Mouse (Mus musculus) forebrain, embryonic 10.5 days (tissue): ENCODE measurements around the gene Tsc22d1. TPM values are rescaled to one million over a fixed set of nuclear protein-coding genes. Genes with fewer than 3 reads are reported as not detected.

Source experiments
- DNase-seq: peaks from one replicate; pipeline ENCODE4 v3.0.0-alpha.2; 2017; ENCODE audit warnings: low spot score; ENCODE audit errors: extremely low spot score
- H3K27ac ChIP-seq: fragments of 300-500 bp; sonication (generic); 2 replicates; pipeline ENCODE4 v1.5.1; 2016; ENCODE audit warnings: mild to moderate bottlenecking
- H3K27me3 ChIP-seq: fragments of 300-500 bp; sonication (generic); 2 replicates; pipeline ENCODE4 v1.6.1; 2016; ENCODE audit warnings: mild to moderate bottlenecking; ENCODE audit not compliant: poor library complexity, severe bottlenecking
- H3K36me3 ChIP-seq: fragments of 300-500 bp; sonication (generic); replicated peaks from 2 replicates; pipeline ENCODE4 v1.6.1; 2016; ENCODE audit warnings: mild to moderate bottlenecking, moderate library complexity
- H3K4me1 ChIP-seq: fragments of 300-500 bp; sonication (generic); 2 replicates; pipeline ENCODE4 v1.6.1; 2016
- H3K4me3 ChIP-seq: fragments of 300-500 bp; sonication (generic); 2 replicates; pipeline ENCODE4 v1.5.1; 2016; ENCODE audit warnings: mild to moderate bottlenecking, moderate library complexity
- H3K9me3 ChIP-seq: fragments of 300-500 bp; sonication (generic); 2 replicates; pipeline ENCODE4 v1.6.1; 2016; ENCODE audit warnings: mild to moderate bottlenecking, moderate library complexity
- WGBS: fragments of 180-500 bp; shearing (Covaris S2); methylation state at CpG from one replicate; pipeline ENCODE4 v1.1.7; 2016; 5-methylcytosine and 5-hydroxymethylcytosine counted together
- polyA plus RNA-seq: library from polyadenylated mRNA; unstranded; fragments of >200 nt; fragmentation: Nextera tagmentation; extraction: Ambion mirVana; gene quantifications from 2 replicates; pipeline ENCODE4 v1.2.1, GENCODE M21; 2016

The Tsc22d1 gene
- polyA plus RNA-seq, 1 experiment from 2014 or later, result 273 TPM

DNA sequence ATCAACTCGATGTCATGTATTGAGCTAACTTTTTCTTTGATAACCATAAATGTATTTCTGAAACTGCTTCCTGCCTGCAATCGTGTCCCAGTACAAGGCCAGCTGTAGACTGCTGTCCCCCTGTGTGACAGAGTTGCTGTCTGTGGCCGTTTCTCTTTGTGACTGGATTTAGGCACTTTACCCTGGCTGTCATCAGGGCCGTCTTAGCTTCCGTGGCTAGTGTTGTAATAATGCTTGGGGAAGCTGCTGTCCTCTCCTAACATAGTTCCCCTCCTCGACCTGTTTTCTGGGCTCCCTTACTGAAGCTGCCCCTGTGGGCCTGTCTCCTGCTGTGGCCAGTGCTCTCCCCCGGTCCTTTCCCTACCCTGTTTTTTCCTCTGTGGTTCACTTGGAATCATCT is 83.4 kb downstream of the Tsc22d1 start:
- DNase-seq, result no peak
- Histone ChIP-seq H3K9me3 (no peaks in the 10 kb centered on the region), H3K4me3 (no peak overlapping the region), H3K36me3 (peaks cover 14% of the 10 kb centered on the region), H3K27me3 (no peaks in the 10 kb centered on the region), H3K4me1 (peaks cover 36% of the 10 kb centered on the region), H3K27ac (no peak overlapping the region)
- 82% methylated on average over 7 of the region's 7 CpGs for WGBS

- 0 out of 2 replicates have a peak, but pooled peaks cover 2% of the 10 kb centered on the region for H3K36me3 ChIP-seq
- H3K9me3 ChIP-seq, result no peaks in the 10 kb centered on the region
- H3K27ac ChIP-seq, result no peak overlapping the region
- no peak overlapping the region for H3K4me3 ChIP-seq
- 89% methylated on average over 6 of the region's 6 CpGs for WGBS
- H3K4me1 ChIP-seq, result peaks cover 45% of the 10 kb centered on the region
- no peak for DNase-seq
- no peaks in the 10 kb centered on the region for H3K27me3 ChIP-seq
Measured at GRCm38 (mm10) chr14:76499492-76499891, 84.7 kb downstream of the Tsc22d1 start.

DNA sequence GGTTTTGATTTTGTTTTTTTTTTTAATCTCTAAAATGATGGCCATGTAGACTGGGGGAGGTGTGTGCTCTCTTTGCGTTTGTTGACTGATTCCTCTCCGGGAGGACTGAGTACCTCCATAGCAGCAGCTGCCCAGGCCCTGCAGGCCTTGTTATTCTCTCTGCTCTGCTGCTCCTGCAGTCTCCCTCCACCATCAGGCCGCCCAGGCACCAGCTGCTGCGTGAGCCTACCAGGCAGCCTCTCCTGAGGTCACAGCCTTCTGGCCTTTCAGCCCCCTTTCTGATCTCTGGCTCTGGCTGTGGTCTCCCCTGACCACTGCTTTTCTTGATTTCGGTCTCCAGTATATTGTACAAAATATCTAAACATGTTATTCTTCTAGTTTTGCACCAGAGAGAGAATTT is 85.3 kb downstream of the Tsc22d1 start:
- 0 out of 2 replicates have a peak, but pooled peaks cover 2% of the 10 kb centered on the region for H3K36me3 ChIP-seq
- H3K27me3 ChIP-seq, result no peaks in the 10 kb centered on the region
- no peak overlapping the region for H3K27ac ChIP-seq
- H3K4me1 ChIP-seq, result peaks cover 39% of the 10 kb centered on the region
- 38% methylated on average over 5 of the region's 5 CpGs for WGBS
- H3K4me3 ChIP-seq, result no peak overlapping the region
- no peak for DNase-seq
- no peaks in the 10 kb centered on the region for H3K9me3 ChIP-seq

GRCm38 (mm10) chr14:76503231-76503851 is 88.6 kb downstream of the Tsc22d1 start:
- H3K36me3 ChIP-seq, result peaks cover 22% of the 10 kb centered on the region
- H3K4me3 ChIP-seq, result peak overlapping the region; percentile 76
- H3K4me1 ChIP-seq, result peaks cover 44% of the 10 kb centered on the region
- WGBS, result 8% methylated on average over 13 of the region's 13 CpGs
- DNase-seq, result no peak
- no peaks in the 10 kb centered on the region for H3K9me3 ChIP-seq
- peak overlapping the region; percentile 100 for H3K27ac ChIP-seq
- no peaks in the 10 kb centered on the region for H3K27me3 ChIP-seq

GRCm38 (mm10) chr14:76504121-76504737 is 89.5 kb downstream of the Tsc22d1 start:
- no peaks in the 10 kb centered on the region for H3K9me3 ChIP-seq
- peak; percentile 91 for DNase-seq
- H3K4me3 ChIP-seq, result peak overlapping the region; percentile 76
- H3K27ac ChIP-seq, result peak overlapping the region; percentile 100
- H3K36me3 ChIP-seq, result peaks cover 29% of the 10 kb centered on the region
- peaks cover 44% of the 10 kb centered on the region for H3K4me1 ChIP-seq
- H3K27me3 ChIP-seq, result no peaks in the 10 kb centered on the region
- under 1% methylated on average over 52 of the region's 52 CpGs for whole genome bisulfite sequencing

- H3K36me3 ChIP-seq, result peaks cover 38% of the 10 kb centered on the region
- 2% methylated on average over 10 of the region's 10 CpGs for WGBS
- H3K9me3 ChIP-seq, result no peaks in the 10 kb centered on the region
- no peaks in the 10 kb centered on the region for H3K27me3 ChIP-seq
- H3K27ac ChIP-seq, result peak overlapping the region; percentile 100
- peaks cover 36% of the 10 kb centered on the region for H3K4me1 ChIP-seq
- no peak for DNase-seq
- H3K4me3 ChIP-seq, result peak overlapping the region; percentile 76
Measured at GRCm38 (mm10) chr14:76505101-76505438, 90.3 kb downstream of the Tsc22d1 start.

DNA sequence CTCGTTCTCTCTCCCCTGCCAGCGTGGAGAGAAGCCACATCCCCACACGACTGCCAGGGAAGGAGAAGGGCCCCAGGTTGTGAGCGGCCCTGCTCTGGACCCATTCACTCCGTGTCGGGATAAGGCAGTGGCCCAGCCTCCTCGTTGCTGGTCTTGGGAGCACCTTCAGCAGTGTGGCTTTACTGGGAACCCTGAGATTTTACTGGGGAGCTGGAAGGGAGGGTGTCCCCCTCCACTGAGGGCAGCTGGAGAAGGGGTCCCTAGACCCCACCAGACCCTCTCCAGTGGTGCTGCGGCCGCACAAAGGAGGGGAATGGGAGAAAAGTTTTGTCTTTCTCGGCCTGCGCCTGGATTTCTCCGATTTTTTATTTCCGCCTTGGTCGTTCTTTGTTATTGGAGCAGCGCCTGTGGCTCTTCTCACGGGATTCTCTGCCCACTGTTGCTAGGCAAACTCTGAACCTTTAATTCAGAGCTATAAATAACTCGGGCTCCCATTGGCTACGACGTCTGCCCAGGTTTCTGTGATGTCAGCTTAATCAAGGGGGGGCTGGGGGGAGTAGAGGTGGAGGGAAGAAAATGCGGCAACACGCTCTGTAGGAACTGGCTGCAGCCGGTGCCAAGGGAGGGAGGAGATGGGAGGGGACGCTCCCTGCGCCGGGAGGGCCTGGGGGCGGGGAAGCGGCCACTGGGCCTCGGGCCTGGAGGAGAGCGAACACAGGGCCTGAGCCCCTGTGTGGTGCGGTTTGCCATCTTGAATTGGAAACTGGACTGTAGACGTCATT is 90.9 kb downstream of the Tsc22d1 start:
- Histone ChIP-seq H3K27me3 (no peaks in the 10 kb centered on the region), H3K4me1 (peaks cover 30% of the 10 kb centered on the region), H3K27ac (peak overlapping the region; percentile 100), H3K4me3 (peak overlapping the region; percentile 76), H3K9me3 (no peaks in the 10 kb centered on the region), H3K36me3 (peaks cover 43% of the 10 kb centered on the region)
- under 1% methylated on average over 31 of the region's 31 CpGs for WGBS
- peak; percentile 94 for DNase-seq

GRCm38 (mm10) chr14:76506425-76507205 is 91.9 kb downstream of the Tsc22d1 start:
- no peak for DNase-seq
- WGBS, result 59% methylated on average over 27 of the region's 27 CpGs
- peak overlapping the region; percentile 100 for H3K27ac ChIP-seq
- no peaks in the 10 kb centered on the region for H3K27me3 ChIP-seq
- no peaks in the 10 kb centered on the region for H3K9me3 ChIP-seq
- peak overlapping the region; percentile 76 for H3K4me3 ChIP-seq
- H3K4me1 ChIP-seq, result peaks cover 30% of the 10 kb centered on the region
- H3K36me3 ChIP-seq, result peaks cover 43% of the 10 kb centered on the region

- H3K27ac ChIP-seq, result no peak overlapping the region
- H3K4me1 ChIP-seq, result peaks cover 30% of the 10 kb centered on the region
- H3K9me3 ChIP-seq, result no peaks in the 10 kb centered on the region
- no peaks in the 10 kb centered on the region for H3K27me3 ChIP-seq
- WGBS, result 92% methylated on average over 7 of the region's 7 CpGs
- no peak for DNase-seq
- peaks cover 43% of the 10 kb centered on the region for H3K36me3 ChIP-seq
- H3K4me3 ChIP-seq, result peak overlapping the region; percentile 76; the same call in 1 of the 2 replicates
Measured at GRCm38 (mm10) chr14:76507357-76507756, 92.6 kb downstream of the Tsc22d1 start.

- H3K4me3 ChIP-seq, result no peak overlapping the region
- no peaks in the 10 kb centered on the region for H3K27me3 ChIP-seq
- peaks cover 35% of the 10 kb centered on the region for H3K4me1 ChIP-seq
- H3K27ac ChIP-seq, result no peak overlapping the region
- H3K36me3 ChIP-seq, result peaks cover 43% of the 10 kb centered on the region
- no peaks in the 10 kb centered on the region for H3K9me3 ChIP-seq
- no peak for DNase-seq
- 91% methylated on average over 9 of the region's 9 CpGs for WGBS
Measured at GRCm38 (mm10) chr14:76507804-76508500, 93.2 kb downstream of the Tsc22d1 start.

- Histone ChIP-seq H3K36me3 (peaks cover 43% of the 10 kb centered on the region), H3K4me1 (peaks cover 36% of the 10 kb centered on the region), H3K9me3 (no peaks in the 10 kb centered on the region), H3K27ac (no peak overlapping the region), H3K4me3 (no peak overlapping the region), H3K27me3 (no peaks in the 10 kb centered on the region)
- DNase-seq, result no peak
- 90% methylated on average over 10 of the region's 10 CpGs for WGBS
Measured at GRCm38 (mm10) chr14:76508701-76509100, 93.9 kb downstream of the Tsc22d1 start.

DNA sequence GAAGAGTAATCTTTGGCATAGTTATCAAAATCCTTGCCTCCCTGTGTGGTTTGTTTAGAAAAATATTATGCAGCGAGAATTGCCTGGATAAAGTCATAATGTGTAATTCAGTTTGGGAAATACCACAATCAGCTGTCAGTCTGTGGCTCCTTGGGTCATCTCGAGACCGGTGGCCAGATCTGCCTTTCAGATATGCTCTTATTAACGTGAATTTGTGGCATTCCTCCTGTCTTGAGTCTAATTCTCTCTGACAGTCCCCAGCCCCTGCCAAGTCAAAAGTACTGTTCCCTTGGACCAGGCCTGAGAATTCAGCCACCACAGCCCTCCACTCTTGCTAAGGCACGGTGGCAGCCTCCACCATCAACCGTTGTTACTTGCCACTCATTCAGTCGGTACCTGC is 97.2 kb downstream of the Tsc22d1 start:
- WGBS, result 91% methylated on average over 7 of the region's 7 CpGs
- Histone ChIP-seq H3K4me3 (no peak overlapping the region), H3K9me3 (no peaks in the 10 kb centered on the region), H3K27ac (no peak overlapping the region), H3K36me3 (peaks cover 35% of the 10 kb centered on the region), H3K4me1 (peaks cover 47% of the 10 kb centered on the region), H3K27me3 (no peaks in the 10 kb centered on the region)
- DNase-seq, result no peak
